Mouse (Mus musculus) heart, adult 2 months (tissue): ENCODE measurements around the gene Kcnip1.

ENCODE experiments used
- CTCF ChIP-seq: fragments of 200-600 bp; IDR thresholded peaks from 2 replicates; pipeline ENCODE4 v1.8.1; 2022; ENCODE audit warnings: antibody characterized with exemption, mild to moderate bottlenecking, moderate library complexity
- EP300 ChIP-seq: fragments of 200-500 bp; IDR thresholded peaks from 2 replicates; pipeline ENCODE4 v1.6.1; 2011; ENCODE audit warnings: low read depth, low read length, control low read depth; ENCODE audit not compliant: insufficient read depth
- POLR2A ChIP-seq: fragments of 200-500 bp; IDR thresholded peaks from 2 replicates; pipeline ENCODE4 v1.6.1; 2011; ENCODE audit warnings: mild to moderate bottlenecking, low read depth, low read length, control low read depth; ENCODE audit not compliant: insufficient read depth

DNA sequence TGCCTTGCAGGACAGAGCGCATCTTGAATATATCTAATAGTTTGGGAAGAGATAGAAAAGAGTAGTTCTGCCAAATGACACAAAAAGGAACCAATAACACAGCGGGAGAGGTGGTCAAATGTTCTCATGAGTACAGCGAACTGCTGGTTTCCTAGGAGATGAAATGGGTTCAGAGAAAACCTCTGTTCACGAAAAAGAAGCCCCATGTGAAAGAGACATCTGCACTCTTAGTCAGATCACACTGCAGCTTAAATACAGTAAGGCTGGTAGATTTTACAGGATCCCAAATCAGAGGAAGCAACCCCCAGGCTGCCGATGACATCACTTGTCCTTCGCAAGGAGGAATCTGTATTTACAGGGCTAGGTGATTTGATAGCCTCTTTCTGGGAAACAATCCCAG, 126.2 kb downstream of the Kcnip1 start:
- no peak for TF ChIP-seq POLR2A
- no peak for TF ChIP-seq CTCF
- no peak for TF ChIP-seq EP300
